Mouse (Mus musculus) embryonic facial prominence, embryonic 10.5 days (tissue): Measurements from ENCODE around the gene Spata7. TPM values are rescaled to one million over a fixed set of nuclear protein-coding genes. Genes with fewer than 3 reads are reported as not detected.

Experiments used
- DNase-seq: peaks from one replicate; pipeline ENCODE4 v3.0.0-alpha.2; 2017; ENCODE audit warnings: low spot score
- H3K27ac ChIP-seq: fragments of 300-500 bp; sonication (generic); replicated peaks from 2 replicates; pipeline ENCODE4 v1.5.1; 2016; ENCODE audit warnings: mild to moderate bottlenecking
- H3K27me3 ChIP-seq: fragments of 300-500 bp; sonication (generic); replicated peaks from 2 replicates; pipeline ENCODE4 v1.6.1; 2016; ENCODE audit warnings: low read depth, mild to moderate bottlenecking; ENCODE audit not compliant: poor library complexity, severe bottlenecking
- H3K36me3 ChIP-seq: fragments of 300-500 bp; sonication (generic); replicated peaks from 2 replicates; pipeline ENCODE4 v1.6.1; 2016; ENCODE audit warnings: mild to moderate bottlenecking, moderate library complexity
- H3K4me1 ChIP-seq: fragments of 300-500 bp; sonication (generic); 2 replicates; pipeline ENCODE4 v1.6.1; 2016
- H3K4me3 ChIP-seq: fragments of 300-500 bp; sonication (generic); 2 replicates; pipeline ENCODE4 v1.5.1; 2016; ENCODE audit warnings: mild to moderate bottlenecking, moderate library complexity
- H3K9me3 ChIP-seq: fragments of 300-500 bp; sonication (generic); 2 replicates; pipeline ENCODE4 v1.6.1; 2016; ENCODE audit warnings: mild to moderate bottlenecking
- whole genome bisulfite sequencing: fragments of 180-500 bp; shearing (Covaris S2); methylation state at CpG from one replicate; pipeline ENCODE4 v1.1.7; 2016; 5-methylcytosine and 5-hydroxymethylcytosine counted together
- polyA plus RNA-seq: library from polyadenylated mRNA; unstranded; fragments of >200 nt; fragmentation: Nextera tagmentation; extraction: Ambion mirVana; gene quantifications from 2 replicates; pipeline ENCODE4 v1.2.1, GENCODE M21; 2016

The Spata7 gene
- polyA plus RNA-seq, 1 experiment from 2014 or later: 21.7 TPM

- Histone ChIP-seq H3K27ac (no peak overlapping the region), H3K9me3 (no peaks in the 10 kb centered on the region), H3K4me1 (no peaks in the 10 kb centered on the region), H3K4me3 (no peak overlapping the region), H3K36me3 (peaks cover 49% of the 10 kb centered on the region), H3K27me3 (no peaks in the 10 kb centered on the region)
- no peak for DNase-seq
- 55% methylated on average over 14 of the region's 14 CpGs for WGBS
Observed at GRCm38 (mm10) chr12:98677336-98677735, 49.4 kb downstream of the Spata7 start.

DNA sequence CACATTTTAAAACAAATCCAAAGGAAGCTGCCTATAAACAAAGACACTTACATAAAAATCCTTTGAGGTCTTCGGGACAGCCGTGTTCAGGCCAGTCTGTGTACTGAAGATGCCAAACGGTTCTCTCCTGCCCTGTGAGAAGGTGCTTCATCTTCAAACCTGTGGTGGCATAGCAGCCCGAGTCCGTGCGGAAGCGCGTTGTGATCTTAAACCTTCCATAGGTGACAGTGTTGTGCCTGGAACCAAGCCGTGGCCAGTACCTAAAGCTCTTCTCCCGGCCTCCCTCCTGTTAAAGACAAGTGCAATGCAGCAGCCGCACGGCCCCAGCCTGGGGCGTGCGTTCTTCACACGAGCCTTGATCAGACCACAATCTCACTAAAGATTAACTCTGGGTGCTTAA lies 51.9 kb downstream of the Spata7 start:
- H3K27ac ChIP-seq: no peak overlapping the region
- no peak overlapping the region for H3K4me3 ChIP-seq
- H3K27me3 ChIP-seq: no peaks in the 10 kb centered on the region
- 90% methylated on average over 15 of the region's 15 CpGs for WGBS
- H3K36me3 ChIP-seq: peaks cover 52% of the 10 kb centered on the region
- DNase-seq: no peak
- no peaks in the 10 kb centered on the region for H3K4me1 ChIP-seq
- H3K9me3 ChIP-seq: no peaks in the 10 kb centered on the region

- WGBS: 88% methylated on average over 15 of the region's 15 CpGs
- no peak for DNase-seq
Observed at GRCm38 (mm10) chr12:98682196-98682595, 54.2 kb downstream of the Spata7 start.

GRCm38 (mm10) chr12:98683171-98683570 lies 55.2 kb downstream of the Spata7 start:
- H3K27ac ChIP-seq: no peak overlapping the region
- no peak overlapping the region for H3K4me3 ChIP-seq
- H3K9me3 ChIP-seq: no peaks in the 10 kb centered on the region
- peaks cover 72% of the 10 kb centered on the region for H3K36me3 ChIP-seq
- no peak for DNase-seq
- no peaks in the 10 kb centered on the region for H3K4me1 ChIP-seq
- H3K27me3 ChIP-seq: no peaks in the 10 kb centered on the region
- 79% methylated on average over 11 of the region's 11 CpGs for WGBS

More at GRCm38 (mm10) chr12:98682196-98682595, 54.2 kb downstream of the Spata7 start:
- H3K27me3 ChIP-seq: no peaks in the 10 kb centered on the region
- no peaks in the 10 kb centered on the region for H3K9me3 ChIP-seq
- no peak overlapping the region for H3K27ac ChIP-seq
- no peak overlapping the region for H3K4me3 ChIP-seq
- no peaks in the 10 kb centered on the region for H3K4me1 ChIP-seq
- H3K36me3 ChIP-seq: peaks cover 68% of the 10 kb centered on the region

DNA sequence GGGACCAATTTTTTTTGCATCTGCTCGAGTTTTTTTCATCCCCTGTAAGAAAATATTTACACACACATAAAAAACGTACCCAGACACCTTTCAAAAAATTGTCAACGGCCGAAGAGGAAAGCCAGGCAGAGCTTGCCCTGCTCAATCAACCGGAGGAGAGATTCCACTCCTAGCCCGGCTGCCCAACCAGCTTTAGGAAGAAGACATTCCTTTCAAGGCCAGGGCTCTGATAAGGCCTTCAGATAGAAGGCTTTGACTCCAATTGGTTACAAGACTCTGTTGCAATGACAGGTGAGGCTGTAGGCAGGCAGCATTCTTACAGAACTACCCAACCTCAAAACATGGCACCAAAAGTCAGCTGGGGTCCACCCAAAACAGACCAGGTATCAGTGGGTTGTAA lies 55.6 kb downstream of the Spata7 start:
- no peak for DNase-seq
- no peaks in the 10 kb centered on the region for H3K27me3 ChIP-seq
- H3K4me3 ChIP-seq: no peak overlapping the region
- H3K36me3 ChIP-seq: peaks cover 72% of the 10 kb centered on the region
- no peaks in the 10 kb centered on the region for H3K4me1 ChIP-seq
- H3K27ac ChIP-seq: no peak overlapping the region
- 76% methylated on average over 6 of the region's 6 CpGs for WGBS
- H3K9me3 ChIP-seq: no peaks in the 10 kb centered on the region

DNA sequence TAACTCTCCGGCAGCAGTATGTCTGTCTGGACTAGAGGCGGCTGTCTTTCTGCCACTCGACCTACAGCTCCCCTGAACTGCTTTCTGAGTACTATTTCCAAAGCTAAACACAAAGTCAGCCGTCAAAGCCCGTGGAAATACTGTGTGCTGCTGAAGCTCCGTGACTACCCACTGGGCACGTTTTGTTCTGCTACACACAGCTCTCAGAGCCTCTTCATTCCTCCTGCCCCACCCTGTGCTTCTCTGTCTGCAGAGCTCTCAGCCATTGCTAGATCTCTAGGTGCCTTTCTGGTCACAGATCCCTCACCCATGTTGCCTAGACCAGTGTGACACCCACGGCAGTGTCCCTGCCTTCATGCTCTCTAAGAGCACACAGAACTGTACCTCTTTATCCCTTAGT lies 62.3 kb downstream of the Spata7 start:
- no peak overlapping the region for H3K4me3 ChIP-seq
- H3K27me3 ChIP-seq: no peaks in the 10 kb centered on the region
- 90% methylated on average over 8 of the region's 8 CpGs for WGBS
- H3K9me3 ChIP-seq: no peaks in the 10 kb centered on the region
- H3K36me3 ChIP-seq: peaks cover 70% of the 10 kb centered on the region
- H3K27ac ChIP-seq: no peak overlapping the region
- no peaks in the 10 kb centered on the region for H3K4me1 ChIP-seq
- DNase-seq: no peak

DNA sequence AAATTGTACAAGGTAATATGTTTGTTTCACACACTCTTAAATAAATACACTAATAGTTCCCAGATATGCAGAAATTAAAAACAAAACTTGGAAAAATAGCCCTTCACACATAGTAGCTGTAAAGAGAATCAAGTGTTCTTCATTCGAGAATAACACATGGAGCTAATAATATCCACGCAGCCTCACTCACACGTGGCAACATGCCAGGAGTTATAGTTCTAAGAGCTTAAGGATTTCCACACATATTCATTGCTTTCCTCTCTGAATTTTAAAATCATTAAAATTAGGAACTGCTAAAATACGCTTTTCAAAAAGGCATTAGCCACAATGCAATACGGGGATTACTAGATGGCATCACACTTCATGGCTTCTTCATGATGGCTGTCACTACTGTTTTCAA lies 69.2 kb downstream of the Spata7 start:
- no peak overlapping the region for H3K4me3 ChIP-seq
- H3K27me3 ChIP-seq: no peaks in the 10 kb centered on the region
- no peaks in the 10 kb centered on the region for H3K9me3 ChIP-seq
- peaks cover 42% of the 10 kb centered on the region for H3K36me3 ChIP-seq
- no peaks in the 10 kb centered on the region for H3K4me1 ChIP-seq
- no peak for DNase-seq
- 88% methylated on average over 5 of the region's 5 CpGs for WGBS
- no peak overlapping the region for H3K27ac ChIP-seq

DNA sequence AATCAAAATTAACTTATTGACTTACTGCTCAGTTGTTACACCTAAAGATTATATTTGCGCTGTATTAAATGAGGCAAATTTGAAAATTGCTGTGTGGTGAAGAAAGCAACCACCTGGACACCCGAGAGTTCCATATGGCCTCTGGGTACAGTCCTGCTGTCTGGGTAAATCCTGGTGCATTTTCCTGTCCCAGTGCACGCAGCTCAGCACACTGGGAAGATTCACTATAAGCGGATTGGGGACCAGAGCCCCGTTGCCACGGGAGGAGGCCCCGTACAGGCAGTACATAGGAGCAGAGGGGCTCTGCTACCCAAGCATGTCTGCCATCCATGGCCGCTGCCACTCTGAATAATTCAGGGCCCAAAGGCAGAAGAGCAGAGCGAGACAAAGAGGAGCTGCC lies 73.6 kb downstream of the Spata7 start:
- Histone ChIP-seq H3K36me3 (peaks cover 52% of the 10 kb centered on the region), H3K9me3 (no peaks in the 10 kb centered on the region), H3K4me3 (no peak overlapping the region), H3K4me1 (no peaks in the 10 kb centered on the region), H3K27ac (no peak overlapping the region), H3K27me3 (no peaks in the 10 kb centered on the region)
- 85% methylated on average over 9 of the region's 9 CpGs for WGBS
- no peak for DNase-seq

GRCm38 (mm10) chr12:98703554-98703953 lies 75.6 kb downstream of the Spata7 start:
- 79% methylated on average over 2 of the region's 2 CpGs for WGBS
- no peak for DNase-seq
- Histone ChIP-seq H3K36me3 (peaks cover 50% of the 10 kb centered on the region), H3K27ac (no peak overlapping the region), H3K4me1 (no peaks in the 10 kb centered on the region), H3K9me3 (no peaks in the 10 kb centered on the region), H3K4me3 (no peak overlapping the region), H3K27me3 (no peaks in the 10 kb centered on the region)

DNA sequence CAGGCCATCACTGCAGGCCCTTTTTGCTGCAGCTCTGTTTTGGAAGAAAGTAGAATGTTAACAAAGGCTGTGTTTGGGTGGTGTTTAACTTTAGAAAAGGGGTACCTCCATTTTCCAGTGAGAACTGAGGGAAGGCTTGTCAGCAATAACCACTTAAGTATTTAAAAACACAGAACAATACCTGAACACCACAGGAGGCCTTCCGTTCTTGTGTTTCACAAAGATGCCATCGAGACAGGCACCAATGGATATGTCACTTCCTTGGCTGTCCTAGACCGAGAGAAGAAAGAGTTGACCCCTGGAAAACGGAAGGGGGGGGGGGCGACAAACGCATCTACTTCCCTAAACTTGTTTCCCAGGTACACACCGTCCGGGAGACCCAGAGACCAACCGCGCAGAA lies 76.0 kb downstream of the Spata7 start:
- no peaks in the 10 kb centered on the region for H3K27me3 ChIP-seq
- H3K36me3 ChIP-seq: peaks cover 46% of the 10 kb centered on the region
- no peak overlapping the region for H3K27ac ChIP-seq
- H3K4me1 ChIP-seq: no peaks in the 10 kb centered on the region
- no peak for DNase-seq
- no peaks in the 10 kb centered on the region for H3K9me3 ChIP-seq
- WGBS: 79% methylated on average over 10 of the region's 10 CpGs
- no peak overlapping the region for H3K4me3 ChIP-seq

GRCm38 (mm10) chr12:98712819-98713218 lies 84.9 kb downstream of the Spata7 start:
- H3K4me1 ChIP-seq: peaks cover 29% of the 10 kb centered on the region
- DNase-seq: no peak
- WGBS: 69% methylated on average over 6 of the region's 6 CpGs
- no peaks in the 10 kb centered on the region for H3K36me3 ChIP-seq
- no peak overlapping the region for H3K27ac ChIP-seq
- H3K27me3 ChIP-seq: no peaks in the 10 kb centered on the region
- no peak overlapping the region for H3K4me3 ChIP-seq
- H3K9me3 ChIP-seq: no peaks in the 10 kb centered on the region

DNA sequence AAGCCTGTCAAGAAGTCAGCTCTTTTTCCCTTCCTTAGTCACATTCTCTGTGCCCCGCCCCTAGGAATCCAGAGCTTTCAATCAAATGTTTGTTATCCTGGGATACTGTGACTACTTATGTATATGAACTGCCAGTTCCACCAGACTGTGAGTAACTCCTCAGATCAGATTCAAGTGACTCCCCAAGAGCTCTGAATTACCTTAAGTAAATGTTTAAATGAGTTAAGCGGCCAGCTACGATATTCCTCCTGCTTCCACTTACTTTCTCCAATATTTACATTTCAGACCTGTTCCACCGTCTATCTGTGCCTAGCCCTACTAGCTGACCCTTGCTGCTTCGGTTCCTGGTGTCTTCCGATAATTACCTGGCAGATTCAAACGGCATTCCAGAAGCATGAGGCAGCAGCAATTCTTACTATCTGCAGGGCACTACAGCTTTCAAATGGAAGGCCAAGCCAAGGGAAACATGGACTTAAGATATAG lies 85.7 kb downstream of the Spata7 start:
- H3K4me3 ChIP-seq: no peak overlapping the region
- H3K9me3 ChIP-seq: no peaks in the 10 kb centered on the region
- peak; percentile 22 for DNase-seq
- H3K27me3 ChIP-seq: no peaks in the 10 kb centered on the region
- 0 out of 2 replicates have a peak overlapping the region, but pooled peaks have one; percentile 30 for H3K27ac ChIP-seq
- WGBS: 35% methylated on average over 7 of the region's 7 CpGs
- H3K4me1 ChIP-seq: peaks cover 29% of the 10 kb centered on the region
- H3K36me3 ChIP-seq: no peaks in the 10 kb centered on the region

DNA sequence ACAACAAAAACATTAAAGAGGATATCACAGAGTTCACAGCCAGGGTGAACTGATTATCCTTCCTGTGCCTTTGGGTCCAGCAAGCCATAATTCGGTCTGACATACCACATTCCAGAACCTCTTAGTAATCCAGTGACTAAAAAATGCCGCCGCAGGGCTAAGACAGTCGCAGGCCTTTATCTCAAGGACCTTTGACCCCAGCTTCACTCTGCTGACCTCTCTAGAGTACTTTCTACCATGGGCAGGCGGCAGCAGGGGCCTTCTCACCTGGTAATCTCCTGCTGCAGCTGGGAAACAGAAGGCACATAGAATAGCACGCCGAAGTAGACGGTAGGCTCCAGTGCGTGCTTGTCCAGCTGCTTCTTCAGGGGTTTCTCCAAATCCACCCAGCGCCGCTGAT lies 86.8 kb downstream of the Spata7 start:
- WGBS: 14% methylated on average over 11 of the region's 11 CpGs
- Histone ChIP-seq H3K27me3 (no peaks in the 10 kb centered on the region), H3K27ac (0 out of 2 replicates have a peak overlapping the region, but pooled peaks have one; percentile 19), H3K9me3 (no peaks in the 10 kb centered on the region), H3K4me1 (peaks cover 29% of the 10 kb centered on the region), H3K36me3 (no peaks in the 10 kb centered on the region), H3K4me3 (no peak overlapping the region)
- DNase-seq: peak; percentile 48

- Histone ChIP-seq H3K36me3 (no peaks in the 10 kb centered on the region), H3K4me3 (no peak overlapping the region), H3K4me1 (peaks cover 29% of the 10 kb centered on the region), H3K27ac (no peak overlapping the region), H3K27me3 (no peaks in the 10 kb centered on the region), H3K9me3 (no peaks in the 10 kb centered on the region)
- WGBS: 91% methylated on average over 2 of the region's 2 CpGs
- DNase-seq: no peak
Observed at GRCm38 (mm10) chr12:98716142-98716541, 88.2 kb downstream of the Spata7 start.
